Mouse (Mus musculus): ENCODE measurements around the gene Esm1. TPM values are rescaled to one million over a fixed set of nuclear protein-coding genes. Genes with fewer than 3 reads are reported as not detected.

Gene Esm1
- polyA plus RNA-seq, 1 experiment from 2014 or later, result 0.84 TPM

DNA sequence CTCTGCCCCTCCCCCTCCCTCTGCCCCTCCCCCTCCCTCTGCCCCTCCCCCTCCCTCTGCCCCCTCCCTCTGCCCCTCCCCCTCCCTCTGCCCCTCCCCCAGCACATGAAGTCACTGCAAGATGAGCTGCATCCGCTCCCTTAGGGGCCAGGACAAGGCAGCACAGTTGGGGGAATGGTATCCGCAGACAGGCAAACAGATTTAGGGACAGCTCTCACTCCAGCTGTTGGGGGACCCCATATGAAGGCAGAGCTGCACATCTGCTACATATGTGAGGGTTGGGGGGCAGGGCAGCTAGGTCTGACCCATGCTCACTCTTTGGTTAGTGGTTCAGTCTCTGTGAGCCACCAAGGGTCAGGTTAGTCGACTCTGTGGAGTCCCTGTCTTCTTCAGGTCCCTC lies 10.1 kb upstream of the Esm1 start:
- no peak overlapping the region for H3K4me2 ChIP-seq (ENCODE audit: low read length)
- WGBS, result 70% methylated on average over 3 of the region's 3 CpGs

DNA sequence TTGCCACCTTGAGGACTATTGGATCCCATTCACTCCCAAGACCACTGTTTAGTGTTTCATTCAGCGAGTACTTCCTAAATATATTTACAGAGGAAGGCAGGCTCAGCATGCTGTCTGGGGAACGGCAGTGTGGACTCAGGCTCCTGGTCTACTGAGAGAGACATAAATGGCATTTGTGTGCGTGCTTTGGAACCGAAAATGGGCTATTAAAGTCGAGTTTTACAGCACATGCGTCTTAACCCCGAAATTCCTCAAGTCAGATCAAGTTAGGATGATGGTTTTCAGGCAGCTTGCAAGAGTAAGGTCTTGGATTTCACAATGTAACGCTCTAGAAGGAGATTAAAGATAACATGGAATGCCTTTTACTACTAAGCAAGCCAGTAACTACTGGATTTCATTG lies 8.7 kb upstream of the Esm1 start:
- no peak overlapping the region for H3K27ac ChIP-seq (ENCODE audit: low read length)
- no peak overlapping the region for H3K4me2 ChIP-seq (ENCODE audit: low read length)
- 83% methylated on average over 8 of the region's 8 CpGs for WGBS
- H3K27me3 ChIP-seq (replicated peaks; ENCODE audit: control insufficient read depth, insufficient read depth, low read length), result no peaks in the 10 kb centered on the region
- H3K9ac ChIP-seq (replicated peaks; ENCODE audit: low read depth, low read length), result no peak overlapping the region
- ATAC-seq, result no peak
- H3K9me3 ChIP-seq (ENCODE audit: control insufficient read depth, low read length), result no peaks in the 10 kb centered on the region
- no peaks in the 10 kb centered on the region for H3K4me1 ChIP-seq (replicated peaks; ENCODE audit: control insufficient read depth, insufficient read depth, low read length)
- no peaks in the 10 kb centered on the region for H3K36me3 ChIP-seq (ENCODE audit: control insufficient read depth, insufficient read depth)
- no peak overlapping the region for H3K4me3 ChIP-seq (replicated peaks; ENCODE audit: low read length)

More for the DNA sequence above, 10.1 kb upstream of the Esm1 start:
- ATAC-seq, result no peak
- H3K27me3 ChIP-seq (replicated peaks; ENCODE audit: control insufficient read depth, insufficient read depth, low read length), result no peaks in the 10 kb centered on the region
- H3K9ac ChIP-seq (replicated peaks; ENCODE audit: low read depth, low read length), result no peak overlapping the region
- no peaks in the 10 kb centered on the region for H3K9me3 ChIP-seq (ENCODE audit: control insufficient read depth, low read length)
- H3K27ac ChIP-seq (ENCODE audit: low read length), result no peak overlapping the region
- H3K4me1 ChIP-seq (replicated peaks; ENCODE audit: control insufficient read depth, insufficient read depth, low read length), result no peaks in the 10 kb centered on the region
- H3K4me3 ChIP-seq (replicated peaks; ENCODE audit: low read length), result no peak overlapping the region
- no peaks in the 10 kb centered on the region for H3K36me3 ChIP-seq (ENCODE audit: control insufficient read depth, insufficient read depth)

DNA sequence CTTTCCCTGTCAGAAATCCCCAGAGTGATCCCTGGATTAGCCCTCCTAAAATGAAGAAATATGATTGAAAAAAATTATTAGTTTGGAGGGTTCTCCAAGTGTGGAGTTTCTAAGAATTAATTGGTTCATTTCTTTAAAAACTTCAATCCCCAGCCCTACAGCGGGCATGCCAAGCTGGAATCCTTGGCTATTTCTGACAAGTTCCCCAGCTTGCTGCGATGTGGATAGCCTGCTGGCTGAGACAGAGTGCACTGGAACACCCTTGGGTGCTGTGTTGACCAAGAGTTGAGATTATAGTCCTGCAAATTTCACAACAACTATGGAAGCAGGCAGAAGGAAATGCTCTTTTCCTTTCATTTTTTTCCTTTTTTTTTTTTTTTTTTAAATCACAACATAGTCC lies 7.8 kb upstream of the Esm1 start:
- H3K27ac ChIP-seq (ENCODE audit: low read length), result no peak overlapping the region
- no peaks in the 10 kb centered on the region for H3K27me3 ChIP-seq (replicated peaks; ENCODE audit: control insufficient read depth, insufficient read depth, low read length)
- no peaks in the 10 kb centered on the region for H3K4me1 ChIP-seq (replicated peaks; ENCODE audit: control insufficient read depth, insufficient read depth, low read length)
- H3K9ac ChIP-seq (replicated peaks; ENCODE audit: low read depth, low read length), result no peak overlapping the region
- H3K4me3 ChIP-seq (replicated peaks; ENCODE audit: low read length), result no peak overlapping the region
- H3K36me3 ChIP-seq (ENCODE audit: control insufficient read depth, insufficient read depth), result no peaks in the 10 kb centered on the region
- no peak for ATAC-seq
- 89% methylated on average over 2 of the region's 2 CpGs for WGBS
- H3K9me3 ChIP-seq (ENCODE audit: control insufficient read depth, low read length), result no peaks in the 10 kb centered on the region
- no peak overlapping the region for H3K4me2 ChIP-seq (ENCODE audit: low read length)

DNA sequence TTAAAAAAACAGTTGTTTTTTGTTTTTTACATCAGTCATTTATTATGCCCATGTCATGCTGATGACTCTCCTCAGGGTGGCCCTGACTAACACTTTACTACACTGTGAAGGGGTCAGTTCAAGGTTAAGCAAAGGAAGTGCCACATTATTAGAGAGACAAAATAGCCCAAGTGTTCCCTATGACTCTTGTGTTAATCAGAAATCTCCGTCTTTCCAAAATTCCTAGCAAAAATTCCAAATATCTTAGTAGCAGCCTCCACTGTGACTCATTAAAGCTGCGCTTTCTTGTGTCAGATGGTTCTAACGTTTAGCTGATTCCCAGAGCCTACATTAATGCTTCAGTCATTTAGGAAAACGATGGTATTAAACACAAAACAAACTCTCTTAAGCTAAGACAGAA lies 7.3 kb upstream of the Esm1 start:
- no peak for ATAC-seq
- WGBS, result 78% methylated on average over 4 of the region's 4 CpGs
- Histone ChIP-seq H3K4me3 (replicated peaks; ENCODE audit: low read length) (no peak overlapping the region), H3K4me2 (ENCODE audit: low read length) (no peak overlapping the region), H3K9ac (replicated peaks; ENCODE audit: low read depth, low read length) (no peak overlapping the region), H3K27ac (ENCODE audit: low read length) (no peak overlapping the region), H3K4me1 (replicated peaks; ENCODE audit: control insufficient read depth, insufficient read depth, low read length) (no peaks in the 10 kb centered on the region), H3K36me3 (ENCODE audit: control insufficient read depth, insufficient read depth) (no peaks in the 10 kb centered on the region), H3K27me3 (replicated peaks; ENCODE audit: control insufficient read depth, insufficient read depth, low read length) (no peaks in the 10 kb centered on the region), H3K9me3 (ENCODE audit: control insufficient read depth, low read length) (no peaks in the 10 kb centered on the region)

DNA sequence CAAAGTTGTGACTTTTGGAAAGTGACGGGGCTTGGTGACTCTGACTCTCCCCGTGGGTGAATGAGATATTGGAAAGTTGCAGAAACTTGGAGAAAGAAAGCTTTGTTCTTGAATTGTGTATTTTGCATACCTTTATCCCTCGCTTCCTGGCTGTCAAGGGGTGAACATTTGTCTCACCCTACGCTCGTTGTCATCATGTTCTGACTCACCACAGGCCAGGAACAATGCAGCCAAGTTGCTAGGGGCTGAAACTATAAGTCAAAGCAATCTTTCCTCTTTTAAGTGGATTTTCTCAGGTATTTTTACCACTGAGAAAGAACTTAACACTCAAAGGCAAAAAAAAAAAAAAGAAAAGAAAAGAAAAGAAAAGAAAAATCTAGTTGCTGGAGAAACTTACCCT lies 6.3 kb upstream of the Esm1 start:
- no peak overlapping the region for H3K27ac ChIP-seq (ENCODE audit: low read length)
- H3K4me1 ChIP-seq (replicated peaks; ENCODE audit: control insufficient read depth, insufficient read depth, low read length), result no peaks in the 10 kb centered on the region
- no peaks in the 10 kb centered on the region for H3K9me3 ChIP-seq (ENCODE audit: control insufficient read depth, low read length)
- ATAC-seq, result no peak
- no peak overlapping the region for H3K4me3 ChIP-seq (replicated peaks; ENCODE audit: low read length)
- no peaks in the 10 kb centered on the region for H3K36me3 ChIP-seq (ENCODE audit: control insufficient read depth, insufficient read depth)
- H3K27me3 ChIP-seq (replicated peaks; ENCODE audit: control insufficient read depth, insufficient read depth, low read length), result no peaks in the 10 kb centered on the region
- 73% methylated on average over 5 of the region's 5 CpGs for whole genome bisulfite sequencing
- no peak overlapping the region for H3K9ac ChIP-seq (replicated peaks; ENCODE audit: low read depth, low read length)
- no peak overlapping the region for H3K4me2 ChIP-seq (ENCODE audit: low read length)

DNA sequence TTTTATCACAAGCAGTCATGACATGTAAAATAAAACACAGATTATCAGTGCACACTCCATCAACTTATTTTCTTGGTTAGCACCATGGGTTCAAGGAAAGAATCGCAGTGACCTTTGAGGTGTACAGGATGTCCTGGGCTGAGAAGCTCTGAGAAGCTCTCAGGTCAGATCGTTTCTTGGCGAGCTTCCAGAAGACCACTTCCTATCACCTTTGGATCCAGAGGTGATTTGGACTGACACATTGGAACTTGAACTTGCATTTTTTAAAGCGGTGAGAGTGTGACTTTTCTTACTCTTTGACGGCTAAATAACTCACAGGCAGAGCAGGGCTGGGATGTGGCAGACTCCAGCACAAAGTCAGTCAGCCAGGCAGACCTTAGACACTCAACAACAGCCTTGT lies 4.1 kb upstream of the Esm1 start:
- H3K4me1 ChIP-seq (replicated peaks; ENCODE audit: control insufficient read depth, insufficient read depth, low read length), result no peaks in the 10 kb centered on the region
- H3K9me3 ChIP-seq (ENCODE audit: control insufficient read depth, low read length), result no peaks in the 10 kb centered on the region
- no peak overlapping the region for H3K4me3 ChIP-seq (replicated peaks; ENCODE audit: low read length)
- no peak for ATAC-seq
- no peaks in the 10 kb centered on the region for H3K27me3 ChIP-seq (replicated peaks; ENCODE audit: control insufficient read depth, insufficient read depth, low read length)
- H3K4me2 ChIP-seq (ENCODE audit: low read length), result no peak overlapping the region
- WGBS, result 86% methylated on average over 5 of the region's 5 CpGs
- H3K9ac ChIP-seq (replicated peaks; ENCODE audit: low read depth, low read length), result no peak overlapping the region
- no peaks in the 10 kb centered on the region for H3K36me3 ChIP-seq (ENCODE audit: control insufficient read depth, insufficient read depth)
- no peak overlapping the region for H3K27ac ChIP-seq (ENCODE audit: low read length)

DNA sequence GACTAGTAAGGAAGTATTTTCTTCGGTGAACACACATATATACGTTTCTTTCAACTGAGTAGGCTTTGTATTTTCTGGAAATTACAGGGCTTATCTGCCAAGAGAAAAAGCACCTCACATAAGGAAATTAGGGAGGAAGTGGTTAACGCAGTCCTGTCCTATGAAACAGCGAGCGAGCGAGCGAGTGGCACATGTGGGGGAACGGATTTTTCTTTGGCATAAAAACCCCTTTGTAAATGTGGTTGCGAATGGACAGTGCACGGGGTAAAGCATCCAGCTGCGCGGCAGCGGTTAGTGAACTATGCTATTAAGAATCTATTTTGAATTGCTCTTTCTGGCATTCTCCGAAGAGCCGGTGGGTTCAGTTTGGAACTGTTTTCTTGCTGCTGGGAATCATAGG lies 1.9 kb downstream of the Esm1 start:
- Histone ChIP-seq H3K9me3 (ENCODE audit: control insufficient read depth, low read length) (no peaks in the 10 kb centered on the region), H3K36me3 (ENCODE audit: control insufficient read depth, insufficient read depth) (no peaks in the 10 kb centered on the region), H3K4me1 (replicated peaks; ENCODE audit: control insufficient read depth, insufficient read depth, low read length) (no peaks in the 10 kb centered on the region), H3K27me3 (replicated peaks; ENCODE audit: control insufficient read depth, insufficient read depth, low read length) (no peaks in the 10 kb centered on the region), H3K4me3 (replicated peaks; ENCODE audit: low read length) (no peak overlapping the region), H3K9ac (replicated peaks; ENCODE audit: low read depth, low read length) (no peak overlapping the region), H3K4me2 (ENCODE audit: low read length) (no peak overlapping the region), H3K27ac (ENCODE audit: low read length) (no peak overlapping the region)
- ATAC-seq, result no peak
- 56% methylated on average over 15 of the region's 15 CpGs for WGBS

DNA sequence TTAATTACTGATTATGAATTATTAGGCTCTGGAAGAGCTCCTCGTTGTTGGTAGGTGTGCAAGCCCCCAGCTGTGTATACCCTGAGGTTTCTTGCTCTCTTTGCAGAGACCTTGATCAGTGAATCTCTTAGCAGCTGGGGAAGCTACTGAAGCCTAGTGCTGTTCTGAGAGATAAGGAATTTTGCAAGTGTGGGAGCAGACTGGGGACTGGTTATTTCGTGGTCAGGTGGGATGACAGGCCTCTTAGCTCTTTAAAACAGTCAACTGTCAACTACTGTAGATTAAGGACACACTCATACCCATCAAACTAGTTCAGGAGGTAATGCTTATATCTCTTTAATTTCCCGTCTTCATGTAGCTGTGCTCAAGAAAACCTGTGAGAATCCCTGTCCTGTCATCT lies 2.9 kb downstream of the Esm1 start:
- H3K27ac ChIP-seq (ENCODE audit: low read length), result no peak overlapping the region
- 82% methylated on average over 3 of the region's 3 CpGs for WGBS
- H3K9ac ChIP-seq (replicated peaks; ENCODE audit: low read depth, low read length), result no peak overlapping the region
- no peaks in the 10 kb centered on the region for H3K9me3 ChIP-seq (ENCODE audit: control insufficient read depth, low read length)
- no peaks in the 10 kb centered on the region for H3K4me1 ChIP-seq (replicated peaks; ENCODE audit: control insufficient read depth, insufficient read depth, low read length)
- H3K27me3 ChIP-seq (replicated peaks; ENCODE audit: control insufficient read depth, insufficient read depth, low read length), result no peaks in the 10 kb centered on the region
- no peaks in the 10 kb centered on the region for H3K36me3 ChIP-seq (ENCODE audit: control insufficient read depth, insufficient read depth)
- no peak for ATAC-seq
- no peak overlapping the region for H3K4me3 ChIP-seq (replicated peaks; ENCODE audit: low read length)
- no peak overlapping the region for H3K4me2 ChIP-seq (ENCODE audit: low read length)

DNA sequence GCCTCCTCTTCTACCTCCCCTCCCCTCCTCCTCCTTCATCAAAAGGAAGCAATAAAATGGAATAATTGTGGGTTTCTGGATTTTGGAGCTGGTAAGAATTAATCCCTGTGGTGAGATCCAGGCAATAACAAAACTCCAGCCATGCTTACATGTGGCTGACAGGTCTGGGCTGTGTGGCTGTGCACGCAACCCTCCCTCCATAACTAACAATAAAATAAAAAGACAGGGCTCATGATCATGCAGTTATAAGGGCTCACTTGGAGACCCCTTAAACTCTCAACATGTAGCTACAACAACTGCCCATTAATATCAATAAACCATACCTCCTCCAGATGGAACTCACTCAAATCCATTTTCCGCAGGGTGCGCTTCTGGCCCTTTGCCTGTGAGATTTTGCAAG lies 4.4 kb downstream of the Esm1 start:
- 90% methylated on average over 3 of the region's 3 CpGs for WGBS
- H3K27ac ChIP-seq (ENCODE audit: low read length), result no peak overlapping the region
- no peak overlapping the region for H3K4me3 ChIP-seq (replicated peaks; ENCODE audit: low read length)
- no peaks in the 10 kb centered on the region for H3K4me1 ChIP-seq (replicated peaks; ENCODE audit: control insufficient read depth, insufficient read depth, low read length)
- no peak for ATAC-seq
- H3K9me3 ChIP-seq (ENCODE audit: control insufficient read depth, low read length), result no peaks in the 10 kb centered on the region
- H3K9ac ChIP-seq (replicated peaks; ENCODE audit: low read depth, low read length), result no peak overlapping the region
- H3K27me3 ChIP-seq (replicated peaks; ENCODE audit: control insufficient read depth, insufficient read depth, low read length), result no peaks in the 10 kb centered on the region
- no peak overlapping the region for H3K4me2 ChIP-seq (ENCODE audit: low read length)
- H3K36me3 ChIP-seq (ENCODE audit: control insufficient read depth, insufficient read depth), result no peaks in the 10 kb centered on the region

DNA sequence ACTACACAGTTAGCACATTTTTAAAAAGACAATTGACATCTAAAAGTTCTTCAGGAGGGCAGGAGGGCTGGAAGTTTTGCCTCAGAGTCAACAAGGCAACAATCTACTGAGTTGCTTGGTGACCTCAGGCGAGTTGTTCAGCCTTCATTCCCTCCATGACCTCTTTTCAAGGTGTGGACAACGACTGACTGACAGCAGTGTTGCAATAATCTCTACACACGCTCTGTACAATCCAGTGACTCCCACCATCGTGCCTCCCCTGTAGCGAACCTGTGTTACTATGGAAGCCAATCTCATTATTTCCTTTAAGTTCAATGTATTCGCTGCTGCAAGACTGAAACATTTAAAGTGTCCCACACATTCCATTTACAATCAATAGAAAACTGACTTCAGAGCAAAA lies 12.4 kb downstream of the Esm1 start:
- no peak overlapping the region for H3K27ac ChIP-seq (ENCODE audit: low read length)
- peaks cover 7% of the 10 kb centered on the region for H3K4me1 ChIP-seq (replicated peaks; ENCODE audit: control insufficient read depth, insufficient read depth, low read length)
- no peaks in the 10 kb centered on the region for H3K9me3 ChIP-seq (ENCODE audit: control insufficient read depth, low read length)
- no peak overlapping the region for H3K4me3 ChIP-seq (replicated peaks; ENCODE audit: low read length)
- H3K27me3 ChIP-seq (replicated peaks; ENCODE audit: control insufficient read depth, insufficient read depth, low read length), result no peaks in the 10 kb centered on the region
- 53% methylated on average over 6 of the region's 6 CpGs for WGBS
- H3K9ac ChIP-seq (replicated peaks; ENCODE audit: low read depth, low read length), result no peak overlapping the region
- no peaks in the 10 kb centered on the region for H3K36me3 ChIP-seq (ENCODE audit: control insufficient read depth, insufficient read depth)
- ATAC-seq, result no peak
- no peak overlapping the region for H3K4me2 ChIP-seq (ENCODE audit: low read length)
